Mouse (Mus musculus): ENCODE data around the gene Lrp11. TPM values are rescaled to one million over a fixed set of nuclear protein-coding genes. Genes with fewer than 3 reads are reported as not detected.

Lrp11 gene
- polyA plus RNA-seq (2015; fragmentation: Nextera tagmentation; extraction: Ambion mirVana) = 5.6 and 6.2 TPM in 2 replicates

- no peaks in the 10 kb centered on the region for H3K36me3 ChIP-seq
- H3K9me3 ChIP-seq = no peaks in the 10 kb centered on the region
- H3K27me3 ChIP-seq (replicated peaks) = peaks cover 5% of the 10 kb centered on the region; the same call in 1 of the 2 replicates
- WGBS = under 1% methylated on average over 75 of the region's 76 CpGs
- peak within 1 kb of the TSS; percentile 70 for H3K4me3 ChIP-seq (replicated peaks)
- peak within 1 kb of the TSS; percentile 100 for H3K4me2 ChIP-seq
- peak within 1 kb of the TSS; percentile 48; the same call in 1 of the 2 replicates for H3K9ac ChIP-seq
- H3K27ac ChIP-seq = no peak within 1 kb of the TSS
- peaks cover 9% of the 10 kb centered on the region for H3K4me1 ChIP-seq
- peak; percentile 96 for ATAC-seq (ENCODE audit: insufficient read depth, low FRiP score, low read depth)
These were observed at the start of gene Lrp11 for GRCm38 (mm10) chr10:7589592-7590233. Gene Lrp11, plus strand, starts transcription at chr10:7589800.

- Histone ChIP-seq H3K27ac (no peak overlapping the region), H3K4me1 (no peaks in the 10 kb centered on the region), H3K4me2 (no peak overlapping the region), H3K27me3 (replicated peaks) (no peaks in the 10 kb centered on the region), H3K4me3 (replicated peaks) (no peak overlapping the region), H3K36me3 (no peaks in the 10 kb centered on the region), H3K9ac (no peak overlapping the region), H3K9me3 (no peaks in the 10 kb centered on the region)
- ATAC-seq (ENCODE audit: insufficient read depth, low FRiP score, low read depth) = no peak
These were observed 11.6 kb upstream of the Lrp11 start for GRCm38 (mm10) chr10:7578002-7578401.

GRCm38 (mm10) chr10:7581401-7581800 lies 8.2 kb upstream of the Lrp11 start:
- 82% methylated on average over 2 of the region's 2 CpGs for WGBS
- H3K36me3 ChIP-seq = no peaks in the 10 kb centered on the region
- ATAC-seq (ENCODE audit: insufficient read depth, low FRiP score, low read depth) = no peak
- H3K9ac ChIP-seq = no peak overlapping the region
- no peaks in the 10 kb centered on the region for H3K4me1 ChIP-seq
- H3K4me2 ChIP-seq = no peak overlapping the region
- no peak overlapping the region for H3K27ac ChIP-seq
- no peaks in the 10 kb centered on the region for H3K9me3 ChIP-seq
- no peaks in the 10 kb centered on the region for H3K27me3 ChIP-seq (replicated peaks)
- no peak overlapping the region for H3K4me3 ChIP-seq (replicated peaks)

GRCm38 (mm10) chr10:7582157-7582890 lies 7.3 kb upstream of the Lrp11 start:
- no peak overlapping the region for H3K4me2 ChIP-seq
- no peak overlapping the region for H3K4me3 ChIP-seq (replicated peaks)
- H3K9me3 ChIP-seq = no peaks in the 10 kb centered on the region
- ATAC-seq (ENCODE audit: insufficient read depth, low FRiP score, low read depth) = no peak
- whole genome bisulfite sequencing = 20% methylated on average over 11 of the region's 11 CpGs
- H3K27me3 ChIP-seq (replicated peaks) = no peaks in the 10 kb centered on the region
- H3K27ac ChIP-seq = no peak overlapping the region
- no peaks in the 10 kb centered on the region for H3K36me3 ChIP-seq
- H3K9ac ChIP-seq = no peak overlapping the region
- H3K4me1 ChIP-seq = no peaks in the 10 kb centered on the region

GRCm38 (mm10) chr10:7582891-7583557 lies 6.6 kb upstream of the Lrp11 start:
- 38% methylated on average over 7 of the region's 7 CpGs for WGBS
- Histone ChIP-seq H3K4me3 (replicated peaks) (no peak overlapping the region), H3K4me1 (no peaks in the 10 kb centered on the region), H3K9me3 (no peaks in the 10 kb centered on the region), H3K9ac (no peak overlapping the region), H3K27me3 (replicated peaks) (no peaks in the 10 kb centered on the region), H3K36me3 (no peaks in the 10 kb centered on the region), H3K27ac (no peak overlapping the region), H3K4me2 (no peak overlapping the region)
- no peak for ATAC-seq (ENCODE audit: insufficient read depth, low FRiP score, low read depth)

GRCm38 (mm10) chr10:7586771-7587170 lies 2.8 kb upstream of the Lrp11 start:
- no peak for ATAC-seq (ENCODE audit: insufficient read depth, low FRiP score, low read depth)

GRCm38 (mm10) chr10:7590234-7590689 lies 662 bp downstream of the Lrp11 start:
- peak overlapping the region; percentile 100 for H3K4me2 ChIP-seq
- peak overlapping the region; percentile 30; the same call in 1 of the 2 replicates for H3K9ac ChIP-seq
- no peaks in the 10 kb centered on the region for H3K9me3 ChIP-seq
- no peak overlapping the region for H3K27ac ChIP-seq
- peak overlapping the region; percentile 70 for H3K4me3 ChIP-seq (replicated peaks)
- no peaks in the 10 kb centered on the region for H3K36me3 ChIP-seq
- H3K4me1 ChIP-seq = peaks cover 9% of the 10 kb centered on the region
- peaks cover 5% of the 10 kb centered on the region; the same call in 1 of the 2 replicates for H3K27me3 ChIP-seq (replicated peaks)
- 0 out of 2 replicates have a peak, but pooled peaks have one; percentile 20 for ATAC-seq (ENCODE audit: insufficient read depth, low FRiP score, low read depth)
- under 1% methylated on average over 54 of the region's 54 CpGs for WGBS

More at GRCm38 (mm10) chr10:7586771-7587170, 2.8 kb upstream of the Lrp11 start:
- Histone ChIP-seq H3K4me3 (replicated peaks) (no peak overlapping the region), H3K27me3 (replicated peaks) (peaks cover 5% of the 10 kb centered on the region; the same call in 1 of the 2 replicates), H3K9ac (no peak overlapping the region), H3K4me1 (peaks cover 9% of the 10 kb centered on the region), H3K27ac (no peak overlapping the region), H3K4me2 (no peak overlapping the region), H3K9me3 (no peaks in the 10 kb centered on the region), H3K36me3 (no peaks in the 10 kb centered on the region)
- WGBS = 72% methylated on average over 2 of the region's 2 CpGs

- H3K4me1 ChIP-seq = peaks cover 9% of the 10 kb centered on the region
- H3K27ac ChIP-seq = no peak overlapping the region
- H3K36me3 ChIP-seq = no peaks in the 10 kb centered on the region
- no peaks in the 10 kb centered on the region for H3K9me3 ChIP-seq
- H3K4me2 ChIP-seq = peak overlapping the region; percentile 100
- H3K9ac ChIP-seq = no peak overlapping the region
- peaks cover 5% of the 10 kb centered on the region; the same call in 1 of the 2 replicates for H3K27me3 ChIP-seq (replicated peaks)
- 6% methylated on average over 8 of the region's 8 CpGs for WGBS
- H3K4me3 ChIP-seq (replicated peaks) = peak overlapping the region; percentile 70
- no peak for ATAC-seq (ENCODE audit: insufficient read depth, low FRiP score, low read depth)
These were observed 1.2 kb downstream of the Lrp11 start for GRCm38 (mm10) chr10:7590792-7591191.

GRCm38 (mm10) chr10:7594797-7595196 lies 5.2 kb downstream of the Lrp11 start:
- Histone ChIP-seq H3K9me3 (no peaks in the 10 kb centered on the region), H3K36me3 (no peaks in the 10 kb centered on the region), H3K4me1 (peaks cover 9% of the 10 kb centered on the region), H3K27me3 (replicated peaks) (peaks cover 5% of the 10 kb centered on the region; the same call in 1 of the 2 replicates), H3K27ac (no peak overlapping the region), H3K4me3 (replicated peaks) (no peak overlapping the region), H3K9ac (no peak overlapping the region), H3K4me2 (no peak overlapping the region)
- ATAC-seq (ENCODE audit: insufficient read depth, low FRiP score, low read depth) = no peak
- 24% methylated on average over 7 of the region's 7 CpGs for WGBS

GRCm38 (mm10) chr10:7596251-7596650 lies 6.7 kb downstream of the Lrp11 start:
- no peak overlapping the region for H3K4me3 ChIP-seq (replicated peaks)
- H3K4me1 ChIP-seq = no peaks in the 10 kb centered on the region
- H3K27me3 ChIP-seq (replicated peaks) = no peaks in the 10 kb centered on the region
- H3K27ac ChIP-seq = no peak overlapping the region
- no peak for ATAC-seq (ENCODE audit: insufficient read depth, low FRiP score, low read depth)
- no peak overlapping the region for H3K4me2 ChIP-seq
- no peak overlapping the region for H3K9ac ChIP-seq
- H3K9me3 ChIP-seq = no peaks in the 10 kb centered on the region
- WGBS = 45% methylated on average over 1 of the region's 1 CpGs
- H3K36me3 ChIP-seq = no peaks in the 10 kb centered on the region

- Histone ChIP-seq H3K27ac (no peak overlapping the region), H3K4me2 (no peak overlapping the region), H3K36me3 (no peaks in the 10 kb centered on the region), H3K9me3 (no peaks in the 10 kb centered on the region), H3K4me3 (replicated peaks) (no peak overlapping the region), H3K9ac (no peak overlapping the region), H3K4me1 (no peaks in the 10 kb centered on the region), H3K27me3 (replicated peaks) (no peaks in the 10 kb centered on the region)
- ATAC-seq (ENCODE audit: insufficient read depth, low FRiP score, low read depth) = no peak
- WGBS = 85% methylated on average over 7 of the region's 7 CpGs
These were observed 8.6 kb downstream of the Lrp11 start for GRCm38 (mm10) chr10:7598177-7598576.

- Histone ChIP-seq H3K9me3 (no peaks in the 10 kb centered on the region), H3K4me2 (no peak overlapping the region), H3K9ac (no peak overlapping the region), H3K27me3 (replicated peaks) (no peaks in the 10 kb centered on the region), H3K4me1 (no peaks in the 10 kb centered on the region), H3K36me3 (no peaks in the 10 kb centered on the region), H3K27ac (no peak overlapping the region), H3K4me3 (replicated peaks) (no peak overlapping the region)
- ATAC-seq (ENCODE audit: insufficient read depth, low FRiP score, low read depth) = no peak
- 11% methylated on average over 6 of the region's 6 CpGs for WGBS
These were observed 11.0 kb downstream of the Lrp11 start for GRCm38 (mm10) chr10:7600647-7601046.

Measured in stomach, embryonic 15.5 days (tissue).